Mouse (Mus musculus) right cerebral cortex, postnatal 25 days (tissue): ENCODE results near the gene Map4k1.

Source experiments
- DNase-seq: peaks from one replicate; pipeline ENCODE4 v3.0.0; 2022

Map4k1 gene

DNA sequence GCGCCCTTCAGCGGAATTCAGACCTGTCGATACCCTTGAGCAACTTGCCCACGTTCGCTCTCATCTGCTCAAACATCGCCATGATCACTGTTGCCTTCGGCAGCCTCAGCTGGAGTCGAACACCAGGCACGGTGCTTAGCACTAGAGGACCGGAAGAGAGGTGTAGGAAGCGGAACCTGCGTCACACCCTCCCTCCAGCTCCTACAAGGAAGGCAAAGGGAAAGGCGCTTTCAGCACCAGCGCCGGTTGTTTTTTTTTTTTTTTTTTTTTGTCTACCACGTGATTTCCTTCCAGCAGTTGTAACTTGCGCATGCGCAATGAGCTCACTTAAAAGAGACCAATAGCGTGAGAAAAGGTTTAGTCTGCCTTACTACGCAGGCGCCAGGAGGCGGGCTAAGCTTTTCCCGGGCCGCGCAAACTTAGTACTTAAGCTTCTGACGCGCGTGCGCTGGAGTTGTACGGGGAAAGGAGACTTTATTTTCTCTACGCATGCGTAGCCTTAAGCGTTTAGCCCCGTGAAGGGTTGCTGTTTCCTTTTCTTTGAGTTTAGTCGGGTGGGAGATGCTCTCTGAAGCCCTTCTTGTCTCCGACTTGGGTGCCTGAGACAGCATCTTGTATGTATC lies at the start of gene Map4k1, which contains the start of gene Eif3k:
Map4k1 (plus strand) TSS at position 400 of the 623 bp plus-strand sequence.
Eif3k (minus strand) TSS at position 214 of the 623 bp plus-strand sequence.
- peak; percentile 95 for DNase-seq

DNA sequence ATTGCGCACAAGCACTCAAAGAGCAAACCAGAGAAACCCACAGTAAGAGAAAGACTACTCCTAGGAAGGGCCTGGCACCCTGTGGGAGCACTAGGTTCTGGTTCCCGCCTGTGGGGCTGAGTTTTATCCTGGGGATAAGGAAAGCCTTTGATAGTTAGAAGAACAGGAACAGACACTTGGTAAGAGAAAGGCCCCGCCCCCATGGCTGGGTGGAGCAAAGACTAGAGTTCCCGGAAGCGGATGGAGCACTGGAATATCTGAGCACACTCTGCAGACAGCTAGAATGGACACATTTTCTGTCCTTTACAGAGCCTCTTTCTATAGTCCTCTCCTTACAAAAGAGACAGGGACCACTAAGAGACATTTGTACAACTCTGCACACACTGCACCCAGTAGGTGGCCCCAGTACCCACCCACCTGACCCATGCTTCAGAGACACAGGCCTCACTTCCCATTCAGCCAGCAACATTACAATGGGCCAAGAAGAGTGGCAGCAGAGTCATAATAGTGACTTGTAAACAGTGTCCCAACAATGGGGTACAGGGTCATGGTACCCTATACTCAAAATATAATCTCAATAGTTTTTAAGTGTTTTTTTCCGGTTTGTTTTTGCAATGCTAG lies 49.3 kb upstream of the Map4k1 start:
- no peak for DNase-seq

DNA sequence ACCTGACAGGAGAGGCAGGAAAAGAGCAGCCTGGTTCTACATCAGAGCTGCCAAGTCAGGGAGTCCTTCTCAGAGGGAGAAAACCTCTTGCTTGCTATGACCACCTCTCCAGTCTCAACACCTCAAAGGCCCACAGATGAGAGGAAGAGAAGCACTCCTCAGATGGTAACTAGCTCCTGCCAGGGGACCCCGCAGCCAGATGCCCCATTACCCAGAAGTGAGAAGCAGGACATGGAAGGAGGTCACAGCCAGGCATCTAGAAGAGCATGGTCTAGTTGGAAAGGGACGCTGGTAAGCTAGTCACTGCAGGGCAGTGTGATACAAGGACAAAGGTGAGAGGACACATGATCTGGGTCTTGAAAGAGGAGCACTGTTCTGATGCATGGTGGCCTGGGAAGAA lies 48.0 kb upstream of the Map4k1 start:
- DNase-seq = no peak

DNA sequence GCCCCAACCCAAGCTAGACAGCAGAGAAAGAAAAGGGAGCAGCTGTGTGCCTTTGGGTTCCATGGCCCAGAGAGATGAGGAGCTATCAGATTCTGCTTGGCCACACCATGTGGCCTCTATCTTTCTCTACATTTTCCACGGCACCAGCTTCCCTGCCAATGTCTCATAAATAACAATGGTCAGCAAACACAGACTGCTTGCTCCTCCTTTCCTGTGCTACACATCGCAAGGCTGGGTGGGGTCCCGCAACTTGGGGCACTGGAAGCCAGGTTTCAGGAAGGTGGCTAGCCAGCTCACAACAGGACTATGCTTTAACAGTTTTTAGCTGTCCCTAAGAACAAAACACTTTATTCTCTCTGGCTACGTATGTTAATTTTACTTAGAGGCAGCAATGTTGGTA lies 45.1 kb upstream of the Map4k1 start:
- DNase-seq = no peak

DNA sequence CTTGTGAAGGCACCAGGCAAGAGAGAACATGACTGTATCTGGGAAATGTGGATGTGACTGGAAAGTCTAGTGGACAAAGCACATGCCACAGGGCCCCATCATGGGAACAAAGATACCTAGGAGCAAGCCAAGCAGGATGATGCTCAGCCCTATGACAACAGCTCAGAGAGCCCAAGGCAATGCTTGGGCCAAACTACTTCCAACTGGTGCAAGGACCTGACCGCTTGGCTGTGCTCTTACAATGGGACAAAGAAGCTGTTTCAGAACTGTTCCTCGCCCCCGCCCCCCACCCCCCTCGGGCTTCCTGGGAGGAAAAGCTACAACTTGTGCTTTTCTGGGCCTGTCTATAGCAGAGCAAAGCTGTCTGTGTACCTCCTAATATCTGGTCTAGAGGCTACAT lies 43.2 kb upstream of the Map4k1 start:
- DNase-seq = no peak

DNA sequence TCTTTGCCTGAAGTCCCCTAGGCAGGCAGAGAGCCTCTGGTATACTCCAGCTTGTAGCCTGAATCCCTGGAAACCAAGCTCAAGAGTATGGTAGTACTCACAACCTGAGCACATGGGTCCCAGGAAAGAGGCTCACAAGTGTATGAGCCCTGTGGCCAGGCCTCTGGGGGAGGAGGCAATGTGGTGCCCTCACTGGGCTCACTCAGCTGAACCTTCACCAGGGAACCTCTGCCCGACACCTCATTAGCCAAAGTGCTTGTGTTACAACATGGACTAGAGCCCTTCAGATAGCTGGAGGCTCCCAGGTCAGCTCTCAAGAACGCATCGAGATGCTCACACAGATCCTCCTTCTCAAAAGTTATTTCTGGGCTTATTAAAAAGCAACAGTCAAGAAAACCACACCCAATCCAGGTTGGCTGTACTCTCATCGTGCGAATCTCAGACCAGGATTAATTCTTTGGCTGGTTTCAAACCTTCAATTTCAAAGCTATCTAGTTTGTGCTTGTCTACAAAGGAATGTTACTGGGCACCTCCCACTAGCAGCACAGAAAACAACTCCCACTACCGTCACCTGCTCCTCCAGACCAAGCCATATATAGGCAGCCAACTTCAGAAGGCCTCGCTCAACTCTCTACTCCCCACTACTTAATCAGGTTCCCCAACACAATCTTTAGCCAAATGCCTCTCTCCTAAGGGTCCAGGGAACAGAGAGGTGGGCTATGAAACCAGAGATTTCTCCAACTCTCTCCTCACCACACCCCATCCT lies 42.2 kb upstream of the Map4k1 start:
- no peak for DNase-seq

DNA sequence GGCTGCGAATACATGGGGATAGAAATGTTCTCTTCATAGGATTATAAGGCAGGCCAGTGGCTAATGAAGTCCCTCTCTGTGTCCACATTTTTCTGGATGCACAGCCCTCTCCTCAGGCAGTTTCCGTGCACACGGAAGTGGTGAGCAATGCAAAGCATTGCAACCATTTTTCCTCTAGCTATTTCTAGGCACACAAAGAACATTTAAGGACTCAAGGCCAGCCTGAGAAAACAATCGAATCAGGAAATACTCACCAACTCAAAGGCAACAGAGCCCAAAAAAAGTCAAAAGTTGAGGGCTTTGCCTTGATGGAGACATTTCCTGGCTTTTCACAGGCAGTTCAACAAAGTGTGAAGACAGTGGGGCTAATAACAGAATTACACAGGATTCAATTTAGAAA lies 40.7 kb upstream of the Map4k1 start:
- no peak for DNase-seq

DNA sequence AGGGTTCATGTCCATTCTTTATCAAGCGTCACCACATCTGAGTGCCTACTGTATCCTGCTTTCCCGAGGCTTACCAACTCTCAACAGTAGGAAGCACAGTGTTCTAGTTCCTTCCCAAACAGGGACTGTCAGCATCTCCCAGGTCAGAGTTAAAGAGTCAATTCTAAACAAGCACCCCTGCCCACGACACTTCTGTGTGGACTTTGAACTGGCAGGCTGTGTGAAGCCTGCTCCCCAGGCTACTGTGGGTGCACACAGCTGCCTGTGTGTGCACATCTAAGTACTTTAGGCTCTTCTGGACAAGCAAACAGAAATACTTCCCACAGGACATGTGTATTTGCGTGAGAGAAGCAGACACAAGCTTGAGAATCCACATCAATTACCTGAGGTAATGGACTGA lies 40.3 kb upstream of the Map4k1 start:
- DNase-seq = no peak

DNA sequence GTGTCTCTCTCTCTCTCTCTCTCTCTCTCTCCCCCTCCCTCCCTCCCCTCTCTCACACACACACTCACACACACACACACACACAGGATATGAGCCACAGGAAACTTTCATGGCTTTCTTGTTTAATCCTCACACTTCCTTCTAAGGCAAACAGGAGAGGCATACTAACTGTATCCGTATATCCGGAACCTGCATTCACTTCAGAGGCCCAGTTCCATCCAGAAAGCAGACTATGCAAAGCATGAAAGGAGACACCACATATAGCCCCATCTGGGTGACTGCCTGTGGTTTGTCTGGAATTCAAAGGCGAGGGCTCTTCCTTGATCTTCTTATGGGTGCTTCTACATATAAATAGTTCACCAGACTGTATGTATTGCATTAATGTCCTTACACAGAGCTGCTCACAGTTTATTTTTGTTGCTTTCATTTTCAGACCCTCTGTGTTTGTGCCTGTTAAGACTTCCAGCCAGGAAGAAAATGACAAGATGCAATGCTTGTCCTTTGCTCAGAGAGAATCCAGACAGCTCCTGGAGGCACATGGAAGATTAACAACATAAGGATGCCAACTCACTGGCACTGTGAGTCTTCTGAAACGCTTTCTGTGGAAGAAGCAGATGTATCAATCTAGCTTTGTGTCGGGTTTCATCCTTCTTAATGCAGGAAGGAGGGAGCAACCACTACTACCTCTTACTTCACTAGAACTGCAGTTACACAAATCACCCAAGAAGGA lies 38.2 kb upstream of the Map4k1 start:
- DNase-seq = no peak

DNA sequence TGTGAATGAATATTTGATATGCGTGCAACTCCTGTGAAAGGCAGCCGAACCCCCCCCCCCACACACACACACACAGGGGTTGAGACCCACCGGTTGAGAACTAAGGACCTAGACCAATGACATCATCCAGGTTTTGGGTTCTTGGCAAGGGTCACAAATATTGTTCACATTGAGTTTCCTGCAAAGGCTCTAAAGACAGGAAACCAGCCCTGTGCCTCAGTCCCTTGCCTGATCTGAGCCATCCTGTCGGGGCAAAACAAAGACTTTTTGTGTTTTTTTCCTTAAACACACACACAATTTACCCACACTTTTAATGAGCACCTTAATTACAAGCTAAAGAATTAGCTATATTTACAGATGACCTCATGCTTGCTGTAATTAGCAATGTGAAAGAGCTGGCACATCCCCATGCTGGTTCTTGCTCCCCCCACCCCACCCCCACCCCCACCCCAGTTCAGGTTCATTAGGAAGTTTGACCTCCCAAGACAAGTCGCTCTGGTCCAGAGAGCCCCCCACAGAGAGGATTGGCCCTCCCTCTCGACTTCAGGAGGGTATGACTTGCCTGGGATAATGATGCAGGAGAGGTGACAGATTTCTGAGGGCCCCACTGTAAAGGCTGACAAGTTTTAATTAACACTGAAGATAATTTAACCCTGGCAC lies 37.0 kb upstream of the Map4k1 start:
- no peak for DNase-seq

DNA sequence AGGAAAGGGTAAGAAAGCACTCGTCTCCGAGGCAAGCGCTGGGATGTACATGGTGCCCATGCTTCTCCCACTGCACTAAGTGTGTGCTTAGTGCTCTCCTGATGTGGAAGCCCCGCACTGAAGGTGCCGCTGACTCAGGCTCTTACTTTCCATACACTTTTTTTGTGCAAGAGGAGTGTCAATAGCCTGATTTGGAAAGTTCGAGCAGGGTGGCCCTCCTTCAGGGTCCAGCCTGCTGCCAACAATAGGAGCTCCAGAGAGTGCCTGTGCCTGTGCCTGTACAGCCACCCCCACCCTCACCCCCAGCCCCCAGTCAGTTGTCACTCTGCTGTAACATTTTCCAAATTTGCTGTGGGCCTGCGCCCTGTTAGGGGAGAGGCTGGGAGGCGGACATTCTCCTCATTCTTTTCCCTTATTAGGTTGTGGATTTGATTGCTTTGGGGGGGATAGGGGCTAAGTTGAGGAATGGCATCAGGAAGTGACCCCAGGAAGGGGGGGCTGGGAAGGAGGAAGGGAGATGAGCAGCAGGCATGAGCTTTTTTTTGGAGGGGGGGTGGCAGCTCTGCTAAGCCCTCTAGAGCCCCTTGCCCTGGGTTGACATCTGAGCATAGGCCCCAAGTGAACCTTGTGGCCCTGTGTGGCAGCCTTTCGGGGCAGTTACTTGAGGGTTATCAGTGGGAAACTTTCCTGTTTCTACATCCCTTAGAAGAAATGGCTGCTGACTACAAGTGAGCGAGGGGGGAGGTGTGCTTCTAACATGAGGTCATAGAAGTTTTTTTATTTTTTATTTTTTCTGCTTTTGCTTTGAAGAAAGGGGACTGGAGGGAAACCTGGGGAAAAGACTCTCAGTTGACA lies 36.2 kb upstream of the Map4k1 start:
- no peak for DNase-seq

DNA sequence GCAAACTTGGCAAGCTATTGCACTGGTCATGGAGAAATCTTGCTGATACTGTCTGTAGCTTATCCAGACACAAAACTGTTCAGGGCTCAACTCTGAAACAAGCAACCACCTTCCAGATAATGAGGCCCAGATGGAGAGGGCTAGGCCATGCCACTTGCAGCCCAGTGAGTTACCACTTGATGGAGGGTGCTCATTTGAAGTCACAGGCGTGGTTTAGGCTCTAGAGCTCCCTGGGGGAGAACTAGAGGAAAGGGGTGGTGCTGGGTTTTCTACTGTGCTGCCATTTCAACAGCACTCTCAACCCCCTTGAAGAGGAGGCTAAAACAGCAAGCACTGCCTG lies 35.6 kb upstream of the Map4k1 start:
- DNase-seq = no peak

DNA sequence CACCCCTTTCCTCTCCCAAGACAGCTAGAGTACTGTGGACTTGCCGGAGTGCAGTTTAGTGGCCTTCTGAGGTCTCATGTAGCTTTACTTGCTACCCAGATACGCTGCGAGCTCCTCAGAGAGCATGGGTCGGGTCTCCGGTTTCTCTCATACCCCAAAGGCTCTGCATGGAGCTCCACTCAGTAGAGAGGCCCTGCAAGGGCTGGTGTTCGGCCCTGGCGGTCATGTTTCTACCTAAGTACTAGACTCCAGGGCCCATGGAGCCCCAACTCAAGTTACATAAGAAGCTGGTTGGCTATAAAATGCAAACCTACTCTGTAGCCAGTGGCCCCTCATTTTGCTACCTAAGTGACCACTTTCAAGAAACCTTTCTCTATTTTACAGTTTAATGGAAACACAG lies 33.1 kb upstream of the Map4k1 start:
- DNase-seq = no peak

DNA sequence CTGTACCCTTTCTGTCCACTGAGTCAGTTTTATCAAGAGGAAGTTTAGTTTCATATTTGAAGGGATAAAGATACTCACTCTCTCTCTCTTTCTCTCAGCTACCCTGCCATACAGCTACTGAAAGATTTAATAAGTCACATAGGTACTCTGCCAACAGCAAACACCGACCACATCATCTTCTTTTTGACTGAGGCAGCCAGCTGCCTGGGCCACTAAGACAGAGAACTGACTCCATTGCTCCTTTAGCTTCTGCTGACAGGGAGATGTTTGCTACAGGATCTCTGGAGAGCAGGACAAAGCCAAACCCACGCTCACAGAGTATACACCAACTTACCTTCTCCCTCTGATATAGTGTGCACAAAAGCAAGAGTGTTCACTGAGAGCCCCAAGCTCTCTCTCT lies 32.6 kb upstream of the Map4k1 start:
- no peak for DNase-seq

DNA sequence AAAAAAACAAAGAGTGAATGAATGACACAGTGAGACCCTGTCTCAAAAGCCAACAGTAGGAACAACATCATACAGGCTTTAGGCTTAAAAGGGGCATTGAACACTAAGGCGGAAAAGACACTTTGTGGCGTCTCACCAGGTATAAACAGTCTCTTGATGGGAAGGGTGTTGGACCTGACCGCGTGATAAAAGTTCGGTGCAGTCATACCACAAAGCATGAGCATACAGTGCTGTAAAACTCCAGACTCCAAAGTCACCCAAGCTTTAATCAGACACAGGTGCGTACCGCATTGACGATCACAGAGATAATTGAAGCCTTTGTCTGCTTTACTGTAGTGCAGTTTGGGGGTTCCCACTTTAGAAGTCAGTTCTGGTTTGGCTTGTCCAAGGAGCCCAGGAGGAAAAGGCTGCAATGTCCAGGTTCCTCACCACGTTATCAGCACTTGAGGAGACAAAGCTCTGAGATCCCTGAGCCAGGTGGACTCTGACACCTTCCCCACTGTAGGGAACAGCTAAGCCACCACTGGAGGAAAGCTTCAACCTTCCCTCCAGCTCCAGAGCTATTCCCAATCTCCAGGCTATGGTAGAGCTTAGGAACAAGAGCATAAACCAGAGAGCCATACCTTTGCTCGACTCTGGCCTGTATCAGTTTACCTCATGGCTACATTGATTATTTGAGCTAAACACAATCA lies 31.4 kb upstream of the Map4k1 start:
- no peak for DNase-seq

DNA sequence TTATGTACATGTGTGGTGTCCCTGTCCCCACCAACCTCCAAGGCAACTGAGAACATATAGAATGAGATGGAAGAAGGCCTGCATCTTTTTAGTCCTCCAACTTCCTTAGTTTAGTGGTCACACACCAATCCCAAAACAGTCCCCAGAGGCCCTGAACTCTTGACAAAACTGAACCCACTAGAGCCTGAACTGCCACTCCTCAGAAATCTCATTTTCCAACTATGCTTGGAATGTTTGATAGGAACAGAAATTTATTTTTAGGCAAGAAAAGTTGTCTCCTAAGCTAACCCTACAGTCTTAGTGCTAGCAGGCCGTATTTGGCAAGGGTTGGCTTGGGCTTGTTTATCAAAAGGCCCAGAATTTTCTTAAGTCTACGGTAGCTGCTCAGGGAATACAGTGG lies 30.1 kb upstream of the Map4k1 start:
- no peak for DNase-seq

DNA sequence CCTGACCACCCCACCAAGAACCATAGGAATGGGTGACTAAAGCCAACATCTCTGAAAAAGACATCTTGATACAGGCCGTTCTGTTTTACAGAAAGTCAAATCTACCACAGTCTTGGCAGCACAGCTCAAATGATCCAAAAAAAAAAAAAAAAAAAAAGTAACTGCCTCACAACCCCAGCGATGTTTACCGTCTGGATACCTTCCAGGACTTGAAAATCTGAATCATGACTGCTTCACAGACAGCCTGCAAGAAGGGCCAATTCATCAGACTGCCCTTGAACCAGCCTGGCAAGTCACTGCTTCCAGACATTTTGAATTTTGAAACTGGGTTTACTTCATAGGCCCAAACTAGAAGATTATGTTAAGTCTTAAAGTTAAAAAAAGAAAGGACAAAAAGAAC lies 29.1 kb upstream of the Map4k1 start:
- no peak for DNase-seq

DNA sequence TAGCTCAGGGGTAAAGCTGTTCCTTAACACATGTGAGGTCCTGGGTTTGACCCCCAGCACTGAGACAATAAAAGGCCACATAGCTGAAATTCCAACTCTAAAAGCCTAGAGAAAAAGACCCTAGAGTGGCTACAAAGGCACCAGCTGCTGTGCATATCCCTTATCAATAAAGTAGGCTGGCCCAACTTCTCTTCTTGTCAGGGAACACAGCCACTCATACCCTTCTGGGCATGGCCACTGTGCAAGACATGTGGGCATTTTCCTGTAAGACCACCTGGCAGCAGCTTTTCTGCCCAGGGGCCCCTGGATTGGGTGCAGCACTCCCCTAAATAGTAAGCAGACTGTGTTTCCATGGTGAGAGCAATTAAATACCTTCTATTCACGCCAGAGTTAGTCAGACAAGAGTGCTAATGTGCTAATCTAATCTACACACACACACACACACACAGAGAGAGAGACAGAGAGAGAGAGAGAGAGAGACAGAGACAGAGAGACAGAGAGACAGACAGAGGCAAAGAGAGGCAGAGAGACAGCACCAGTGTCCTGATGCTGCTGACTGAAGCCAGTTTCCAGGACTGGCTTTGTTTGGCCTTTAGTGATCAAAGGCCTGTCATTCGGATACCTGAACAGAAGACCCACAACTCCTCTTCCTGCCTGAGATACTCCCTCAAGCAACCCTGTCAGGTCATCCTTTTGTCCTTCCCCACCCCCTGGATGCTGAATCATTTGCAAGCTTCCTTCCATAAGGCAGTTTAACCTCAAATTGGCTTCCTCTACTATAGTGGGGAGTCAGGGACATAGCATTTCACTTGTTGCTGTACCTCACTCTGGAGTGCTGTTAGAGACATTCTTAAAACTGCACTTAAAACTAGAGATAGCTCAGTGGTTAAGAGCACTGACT lies 28.1 kb upstream of the Map4k1 start:
- DNase-seq = no peak

DNA sequence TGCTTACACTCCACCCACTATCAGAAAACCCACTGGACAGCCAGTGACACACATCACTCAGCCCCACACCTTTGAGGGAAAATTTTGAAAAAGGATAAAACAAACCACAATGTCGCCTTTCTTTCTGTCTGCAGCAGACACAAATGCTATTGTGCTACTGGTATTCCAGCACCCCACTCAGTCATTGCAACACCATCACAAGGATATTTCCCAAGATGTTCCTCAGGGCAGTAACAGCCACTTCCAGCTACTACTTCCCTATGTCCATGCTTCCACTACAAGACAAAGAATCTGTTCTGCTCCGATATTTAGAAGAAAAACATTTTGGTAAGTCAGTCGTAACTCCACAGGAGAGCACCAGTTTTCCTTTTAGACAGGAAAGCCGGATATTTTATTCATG lies 27.1 kb upstream of the Map4k1 start:
- no peak for DNase-seq

DNA sequence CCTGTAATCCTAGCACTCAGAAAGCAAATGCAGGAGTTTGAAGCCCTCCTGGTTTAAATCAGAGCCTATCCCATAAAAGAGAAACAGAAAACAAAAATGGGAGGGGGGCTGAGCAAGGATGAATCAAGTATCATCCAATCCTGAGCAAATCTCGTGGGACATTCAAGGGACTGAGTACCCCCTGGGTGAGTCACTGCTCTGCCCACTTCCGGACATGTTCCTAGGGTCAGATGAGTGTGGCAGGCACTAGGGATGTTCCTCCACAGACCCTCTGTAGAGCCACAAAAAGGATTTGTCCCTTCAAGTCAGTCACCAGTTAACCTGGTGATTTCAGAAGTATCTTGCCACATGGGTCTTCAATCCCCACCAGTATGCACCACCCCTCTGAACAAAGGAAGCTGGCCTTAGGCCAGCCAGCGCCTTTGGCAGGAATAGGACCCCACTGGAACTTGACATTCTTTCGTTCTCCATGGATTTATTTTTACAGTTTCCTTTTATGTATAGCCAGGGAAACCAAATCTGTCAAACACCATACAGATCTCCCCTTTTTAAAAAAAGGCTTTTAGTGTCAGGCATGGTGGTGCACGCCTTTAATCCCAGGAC lies 26.5 kb upstream of the Map4k1 start:
- no peak for DNase-seq
